Mouse (Mus musculus) cerebellum, adult 11 months (tissue): ENCODE measurements at regions not wholly inside any gene's neighbourhood (a gene's known extent, or its start where the extent isn't known, plus 50 kb on each side); places are given as distances from the start of the nearest gene placed in this dataset.
A peak's percentile ranks its signal among the peaks of the same experiment; 100 is the strongest.

Experiments used
- DNase-seq: peaks from one replicate; pipeline ENCODE4 v3.0.0; 2022

DNA sequence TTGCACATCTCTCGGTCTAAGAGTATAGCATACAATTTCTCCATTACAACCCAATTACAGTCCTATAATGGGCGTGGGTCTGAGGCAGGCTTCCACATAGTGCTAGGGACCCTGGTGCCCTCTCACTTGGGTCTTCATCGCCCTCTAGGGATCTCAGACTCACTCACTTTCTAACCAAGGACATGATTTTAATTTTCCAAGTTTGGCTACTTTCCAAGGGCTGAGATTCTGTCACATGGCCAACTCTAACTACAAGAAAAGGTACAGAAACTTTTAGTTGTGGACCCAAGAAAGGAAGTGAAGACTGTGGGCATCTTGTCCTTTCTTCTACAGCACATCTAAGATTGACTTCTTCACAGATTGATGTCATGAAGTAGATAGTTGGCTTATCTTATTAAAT lies 235.1 kb downstream of the Snx10 start:
- no peak for DNase-seq

DNA sequence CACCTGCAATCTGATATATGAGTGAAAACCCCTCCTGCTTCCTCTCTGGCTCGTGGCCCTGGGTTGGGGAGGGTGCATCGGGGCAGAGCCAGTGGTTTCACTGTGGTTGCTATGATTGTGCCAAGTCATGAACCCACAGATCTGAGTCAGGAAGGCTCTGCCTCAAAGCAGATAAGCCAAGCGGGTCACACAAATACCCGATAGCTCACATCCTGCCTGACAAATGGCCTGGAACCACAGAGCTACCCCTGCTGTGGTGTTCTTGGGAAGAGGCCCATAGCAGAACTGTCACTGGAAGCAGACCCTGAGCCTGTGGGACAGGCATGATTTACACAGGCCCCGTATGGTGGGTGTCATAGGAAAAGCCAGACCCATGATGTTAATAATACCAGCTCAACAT lies 236.7 kb downstream of the Snx10 start:
- DNase-seq = no peak

DNA sequence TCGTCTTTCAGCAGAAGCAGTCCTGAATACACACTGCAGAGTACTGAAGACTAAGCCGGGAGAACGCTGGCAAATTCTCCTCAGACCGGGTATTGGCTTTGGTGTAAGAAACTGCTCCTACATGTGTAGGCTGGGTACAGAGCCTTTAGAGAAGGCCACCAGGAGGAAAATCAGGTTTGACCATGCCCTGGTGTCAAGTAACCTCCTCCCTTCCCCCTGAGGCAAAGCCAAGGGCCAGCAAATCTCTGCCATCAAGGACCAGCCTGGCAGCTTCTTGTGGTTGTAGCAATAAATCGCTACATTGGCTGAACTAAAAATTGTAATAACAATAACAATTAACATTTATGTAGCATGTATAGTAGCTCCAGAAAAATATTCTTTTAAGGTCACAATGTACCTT lies 237.8 kb downstream of the Snx10 start:
- no peak for DNase-seq

DNA sequence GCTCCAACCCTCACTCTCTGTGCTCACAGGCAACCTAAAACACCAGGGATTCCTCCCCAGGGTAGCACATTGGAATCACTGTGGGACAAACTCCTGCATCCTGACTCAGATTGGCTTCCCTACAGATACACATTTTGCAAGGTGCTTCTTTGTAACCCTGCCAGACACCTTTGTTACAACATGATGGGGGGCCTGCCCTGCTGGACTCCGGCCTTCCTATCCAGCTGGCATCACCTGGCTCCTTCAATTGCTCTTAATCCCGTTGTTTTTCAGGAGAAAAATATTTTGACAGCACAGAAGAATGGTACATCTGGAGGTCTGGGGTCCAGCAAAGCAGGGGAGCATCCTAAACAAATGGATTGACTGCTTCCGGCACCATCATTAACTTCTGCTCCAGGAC lies 242.8 kb downstream of the Snx10 start:
- no peak for DNase-seq

DNA sequence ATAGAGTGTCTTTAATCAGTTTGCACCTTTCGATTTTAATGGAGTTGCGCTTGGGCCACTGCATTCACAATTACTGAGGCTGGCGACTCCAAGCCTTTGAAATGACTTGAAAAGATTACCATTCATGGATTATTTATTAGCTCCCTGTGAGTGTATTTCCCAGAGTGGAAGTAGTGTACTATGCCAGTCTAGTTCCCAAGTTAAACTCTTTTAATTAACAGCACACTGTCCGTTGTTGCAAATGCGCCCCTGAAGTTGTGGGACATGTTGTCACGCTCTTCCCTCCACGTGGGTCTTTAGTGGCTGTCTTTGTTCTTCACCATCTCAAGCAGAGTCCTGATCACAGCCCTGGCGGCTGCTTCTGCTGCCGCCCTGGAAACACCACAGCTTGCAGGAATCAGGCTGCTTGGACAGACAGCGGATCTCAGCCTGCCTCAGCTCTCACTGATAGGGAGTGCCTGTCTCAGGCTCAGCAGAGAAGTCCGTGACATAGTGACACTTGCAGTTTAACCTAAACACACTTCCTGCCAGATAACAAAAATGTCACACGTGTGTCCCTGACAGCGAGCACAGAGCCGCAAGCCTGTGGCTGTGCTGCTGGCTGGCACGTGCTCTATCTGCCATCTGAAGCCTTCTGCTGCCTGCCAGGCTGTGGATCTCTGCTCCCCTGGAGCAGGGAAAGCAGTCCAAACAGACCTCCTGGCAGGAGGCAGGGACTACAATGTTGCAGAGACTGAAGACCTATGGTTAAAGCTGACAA lies 244.1 kb downstream of the Snx10 start:
- DNase-seq = peak; percentile 61

DNA sequence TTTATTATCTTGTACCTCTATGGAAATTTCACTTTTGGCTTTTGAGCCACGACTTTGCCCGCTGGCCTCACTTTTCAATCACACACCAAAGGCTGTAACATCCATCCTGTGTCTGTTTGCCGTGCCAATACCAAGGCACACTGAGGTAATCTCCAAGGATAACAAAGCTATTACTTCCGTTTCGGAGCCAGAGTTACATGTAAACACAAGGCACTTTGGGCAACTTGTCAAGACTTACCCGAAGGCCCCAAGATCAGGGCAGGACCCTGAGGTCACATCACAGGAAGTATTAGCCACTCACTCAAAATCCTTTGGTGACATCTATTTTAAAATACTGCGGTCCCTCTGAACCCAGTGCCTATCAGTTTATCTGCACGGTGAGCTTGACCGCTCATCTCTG lies 241.3 kb downstream of the Skap2 start:
- no peak for DNase-seq

DNA sequence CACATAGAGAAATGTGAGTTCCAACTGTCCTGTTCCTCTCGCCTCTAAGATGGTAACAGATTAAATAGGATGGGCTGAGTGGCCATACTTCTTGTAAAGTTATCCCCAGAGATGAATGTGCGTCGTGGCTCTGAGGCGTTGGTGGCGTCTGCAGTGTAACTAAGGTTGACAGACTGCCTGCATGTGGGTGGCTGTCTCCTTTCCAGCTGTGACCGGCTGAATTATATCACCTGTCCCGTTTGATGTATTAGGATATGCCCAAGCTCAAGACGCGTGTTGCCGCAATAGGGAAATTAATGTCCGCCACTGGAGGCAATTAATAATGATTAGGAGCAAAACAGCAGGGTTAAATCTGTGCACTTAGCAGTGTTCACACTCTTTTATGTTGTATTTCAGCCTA lies 240.9 kb downstream of the Skap2 start:
- no peak for DNase-seq

DNA sequence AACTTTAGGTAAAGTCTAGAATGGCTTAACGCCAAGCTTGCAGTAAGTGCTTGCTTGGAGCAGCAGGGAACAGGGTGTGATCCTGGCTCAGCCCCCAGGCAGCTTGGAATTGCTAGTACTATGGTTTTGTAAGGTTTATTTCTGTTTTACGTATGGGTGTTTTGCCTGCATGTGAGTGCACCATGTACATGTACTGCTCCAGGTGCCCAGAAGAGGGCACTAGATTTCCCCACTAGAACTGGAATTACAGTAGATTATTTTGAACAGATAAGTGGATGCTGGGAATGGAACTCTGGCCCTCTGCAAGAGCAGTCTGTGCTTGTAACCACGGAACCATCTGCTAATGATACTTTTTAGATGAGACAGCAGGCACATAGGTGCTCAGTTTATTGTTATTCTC lies 237.6 kb downstream of the Skap2 start:
- DNase-seq = no peak

DNA sequence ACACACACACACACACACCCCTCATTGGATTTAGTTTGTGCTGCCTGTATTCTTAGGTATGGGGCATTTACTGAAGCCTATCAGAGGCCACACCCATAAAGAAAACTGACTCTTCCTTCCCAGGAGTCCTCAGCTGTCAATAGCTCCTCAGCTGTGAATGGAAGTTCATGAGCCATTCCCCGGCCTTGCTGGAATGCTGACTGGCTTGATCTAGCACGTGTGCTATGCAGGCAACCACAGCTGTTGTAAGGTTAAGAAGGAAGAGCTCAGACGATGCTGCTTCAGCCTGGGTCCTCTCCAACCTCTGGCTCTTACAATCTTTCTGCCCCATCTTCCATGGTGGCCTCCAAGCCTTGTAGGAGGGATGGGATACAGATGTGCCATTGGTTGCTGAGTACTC lies 226.7 kb downstream of the Skap2 start:
- DNase-seq = no peak

DNA sequence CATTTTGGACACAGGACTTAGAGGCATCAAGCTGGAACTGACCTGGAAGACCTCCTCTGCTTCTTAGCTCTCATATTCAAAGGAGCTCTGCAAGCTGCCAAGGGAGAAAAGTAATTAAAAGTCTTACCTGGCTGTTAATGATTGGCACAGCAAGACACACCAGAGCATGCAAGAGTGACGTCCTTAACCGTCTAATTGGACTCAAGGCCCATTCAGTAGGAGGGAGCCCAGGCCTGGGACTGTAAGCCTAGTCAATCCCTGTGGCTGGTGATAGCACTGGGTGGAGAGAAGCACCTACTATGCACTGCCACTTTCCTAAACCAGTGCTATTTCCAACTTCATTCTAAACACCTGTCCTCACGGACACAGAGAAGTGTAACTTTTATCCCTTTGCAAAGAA lies 225.5 kb downstream of the Skap2 start:
- no peak for DNase-seq

DNA sequence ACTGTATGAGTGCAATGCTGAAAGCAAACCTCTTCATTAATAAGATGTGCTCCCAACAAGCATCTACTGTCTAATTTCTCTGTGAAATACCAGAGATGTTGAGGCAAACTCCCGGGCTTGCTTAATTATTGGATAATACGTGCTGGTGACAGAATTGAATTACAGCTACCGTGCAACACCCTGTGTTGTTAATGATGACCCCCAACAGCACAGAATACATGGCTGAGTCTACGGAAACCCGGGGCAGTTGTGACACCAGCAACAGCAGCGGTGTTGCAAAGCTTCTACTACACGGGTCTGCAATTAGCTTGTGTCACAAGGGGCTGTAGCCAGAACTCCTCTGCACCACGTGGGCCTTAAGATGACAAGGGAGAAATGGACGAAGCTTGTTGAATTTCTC lies 224.2 kb downstream of the Skap2 start:
- DNase-seq = no peak

DNA sequence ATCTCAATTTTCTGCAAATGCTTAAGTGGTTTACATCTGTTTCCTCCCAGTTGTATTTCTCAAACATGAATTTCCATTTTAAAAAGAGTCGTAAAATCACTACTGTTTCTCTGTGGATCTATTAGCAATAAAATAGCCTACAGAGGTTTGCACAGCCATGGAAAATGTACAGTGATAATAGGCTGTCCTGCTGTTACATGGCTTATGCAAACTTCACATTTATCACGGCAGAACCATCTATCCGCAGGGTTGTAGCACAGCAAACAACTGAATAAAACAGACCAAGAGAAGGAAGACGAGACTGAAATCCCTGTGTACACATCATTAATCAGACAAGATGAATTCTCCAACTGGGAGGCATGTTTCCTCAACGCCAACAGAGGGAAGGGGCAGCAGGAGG lies 222.1 kb downstream of the Skap2 start:
- no peak for DNase-seq

DNA sequence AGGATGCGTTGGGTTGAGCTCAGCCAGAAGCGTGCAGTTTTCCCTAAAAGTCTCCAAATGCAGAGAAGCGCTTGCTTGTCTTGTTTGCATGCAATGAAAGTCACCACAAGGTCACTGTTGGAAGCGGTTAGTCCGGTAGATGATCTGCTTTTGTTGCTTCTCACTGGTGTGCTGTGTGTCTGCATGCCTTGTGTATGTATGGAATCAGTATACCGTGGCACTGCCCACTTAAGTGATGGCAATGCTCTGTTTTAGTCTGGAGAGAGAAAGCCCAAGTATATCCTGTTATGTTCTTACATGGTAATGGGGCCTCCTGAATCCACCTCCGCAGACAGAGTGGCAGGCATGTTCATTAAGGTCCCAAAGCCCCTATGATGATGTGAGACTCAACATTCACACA lies 221.7 kb downstream of the Skap2 start:
- no peak for DNase-seq

DNA sequence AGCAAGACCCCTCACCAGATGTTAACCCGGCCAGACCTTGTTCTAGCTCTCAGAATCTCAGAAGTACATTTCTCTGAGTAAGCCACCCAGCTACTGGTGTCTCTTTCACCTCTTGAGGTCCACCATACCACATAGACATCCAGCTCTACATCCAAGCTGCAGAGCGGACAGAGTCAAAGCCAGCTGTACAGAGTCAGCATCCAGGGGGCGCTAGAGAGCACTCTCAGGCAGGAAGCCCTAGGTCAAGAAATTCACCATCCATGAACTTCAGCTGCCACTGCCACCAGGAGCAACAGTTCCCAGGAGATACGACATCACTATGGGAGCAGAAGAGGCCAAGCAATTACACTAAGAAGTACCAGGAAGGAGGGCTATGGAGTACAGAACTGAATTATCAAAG lies 217.0 kb downstream of the Skap2 start:
- DNase-seq = no peak

DNA sequence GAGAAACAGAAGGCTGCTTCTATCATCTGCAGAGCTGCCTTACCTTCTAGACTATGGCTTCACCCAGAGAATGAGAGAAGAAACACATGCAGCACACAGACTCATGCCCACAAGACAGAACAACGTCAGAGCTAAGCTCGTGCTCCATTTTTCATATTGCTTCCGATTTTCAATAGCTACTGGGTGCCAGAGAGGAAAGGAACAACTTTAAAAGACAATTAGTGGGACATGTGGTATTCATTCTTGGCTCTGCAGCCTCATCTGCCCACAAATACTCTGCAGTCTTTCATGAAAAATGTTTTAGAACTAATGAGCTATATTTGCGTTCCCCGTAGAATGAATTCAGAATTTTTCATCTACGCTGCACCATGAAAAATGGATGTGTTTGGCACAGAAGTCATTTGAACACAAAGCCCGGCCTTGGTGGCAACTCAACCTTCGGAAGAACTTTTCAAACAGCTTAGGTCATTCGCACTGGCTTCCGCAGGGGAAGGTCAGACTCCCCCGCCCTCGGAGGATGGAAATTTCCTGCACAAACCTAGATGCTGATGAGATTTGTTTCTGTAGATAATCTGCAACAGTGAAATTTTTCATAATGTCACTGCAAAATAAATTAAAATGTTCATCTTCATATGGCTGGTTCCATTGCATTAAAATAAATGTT lies 213.6 kb downstream of the Skap2 start:
- no peak for DNase-seq

DNA sequence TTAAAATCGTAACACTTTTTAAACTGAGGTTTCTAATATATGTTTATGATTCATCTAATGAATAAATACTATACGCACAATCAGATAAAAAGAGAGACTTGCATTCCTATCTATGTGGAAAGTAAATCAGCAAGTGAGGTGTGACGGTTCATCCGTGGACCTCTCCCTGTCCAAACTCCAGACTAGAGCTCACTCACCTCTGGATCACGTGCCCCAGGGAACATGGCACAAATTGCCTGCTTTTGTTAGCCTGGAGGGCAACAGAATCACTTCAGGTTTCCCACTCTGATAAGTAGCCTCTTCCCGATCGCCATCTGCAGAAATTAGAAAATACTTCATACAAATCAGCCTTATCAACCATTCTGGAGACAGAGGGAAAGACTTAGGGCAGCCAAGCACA lies 206.7 kb downstream of the Skap2 start:
- no peak for DNase-seq
